Mouse (Mus musculus): ENCODE measurements around the gene Slc22a3. TPM values are rescaled to one million over a fixed set of nuclear protein-coding genes. Genes with fewer than 3 reads are reported as not detected.

The Slc22a3 gene
- polyA plus RNA-seq, 1 experiment from 2014 or later = 2.1 TPM

- Histone ChIP-seq H3K36me3 (no peaks in the 10 kb centered on the region), H3K9ac (0 out of 2 replicates have a peak overlapping the region, but pooled peaks have one; percentile 0), H3K27ac (no peak overlapping the region), H3K4me3 (peak overlapping the region; percentile 39), H3K9me3 (no peaks in the 10 kb centered on the region), H3K4me1 (peaks cover 9% of the 10 kb centered on the region), H3K4me2 (peak overlapping the region; percentile 67), H3K27me3 (peaks cover 51% of the 10 kb centered on the region)
- ATAC-seq (ENCODE audit: insufficient number of reproducible peaks, low FRiP score, low TSS enrichment, low read depth) = no peak
- WGBS = 2% methylated on average over 51 of the region's 65 CpGs
Measured at GRCm38 (mm10) chr17:12506903-12507563, 471 bp downstream of the Slc22a3 start.

DNA sequence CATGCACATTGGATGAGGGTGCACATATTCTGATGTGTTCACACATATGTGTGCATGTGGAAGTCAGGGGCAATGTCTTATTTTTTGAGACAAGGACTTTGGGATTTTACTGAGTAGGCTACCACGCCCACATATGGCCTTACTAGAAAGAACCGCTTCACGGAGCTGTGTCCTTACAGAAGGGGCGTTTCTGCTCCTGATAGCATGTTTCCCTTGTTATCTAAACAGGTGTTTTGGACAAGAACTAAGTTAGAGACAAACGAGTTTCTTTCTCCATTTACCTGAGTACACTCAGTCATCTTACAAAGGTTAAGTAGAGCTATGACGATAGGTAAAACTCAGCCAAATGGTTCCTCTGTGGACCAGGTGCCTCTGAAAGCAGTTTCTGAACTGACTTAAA, 1.8 kb downstream of the Slc22a3 start:
- ATAC-seq (ENCODE audit: insufficient number of reproducible peaks, low FRiP score, low TSS enrichment, low read depth) = no peak
- no peaks in the 10 kb centered on the region for H3K9me3 ChIP-seq
- H3K36me3 ChIP-seq = no peaks in the 10 kb centered on the region
- peaks cover 51% of the 10 kb centered on the region for H3K27me3 ChIP-seq
- no peak overlapping the region for H3K9ac ChIP-seq
- 76% methylated on average over 6 of the region's 6 CpGs for WGBS
- no peak overlapping the region for H3K4me2 ChIP-seq
- peaks cover 9% of the 10 kb centered on the region for H3K4me1 ChIP-seq
- no peak overlapping the region for H3K27ac ChIP-seq
- H3K4me3 ChIP-seq = no peak overlapping the region

GRCm38 (mm10) chr17:12499426-12499825, 8.1 kb downstream of the Slc22a3 start:
- H3K36me3 ChIP-seq = no peaks in the 10 kb centered on the region
- no peak overlapping the region for H3K4me2 ChIP-seq
- no peak overlapping the region for H3K9ac ChIP-seq
- 80% methylated on average over 8 of the region's 8 CpGs for WGBS
- no peak overlapping the region for H3K27ac ChIP-seq
- H3K27me3 ChIP-seq = peaks cover 8% of the 10 kb centered on the region
- no peaks in the 10 kb centered on the region for H3K4me1 ChIP-seq
- H3K9me3 ChIP-seq = no peaks in the 10 kb centered on the region
- ATAC-seq (ENCODE audit: insufficient number of reproducible peaks, low FRiP score, low TSS enrichment, low read depth) = no peak
- H3K4me3 ChIP-seq = no peak overlapping the region

DNA sequence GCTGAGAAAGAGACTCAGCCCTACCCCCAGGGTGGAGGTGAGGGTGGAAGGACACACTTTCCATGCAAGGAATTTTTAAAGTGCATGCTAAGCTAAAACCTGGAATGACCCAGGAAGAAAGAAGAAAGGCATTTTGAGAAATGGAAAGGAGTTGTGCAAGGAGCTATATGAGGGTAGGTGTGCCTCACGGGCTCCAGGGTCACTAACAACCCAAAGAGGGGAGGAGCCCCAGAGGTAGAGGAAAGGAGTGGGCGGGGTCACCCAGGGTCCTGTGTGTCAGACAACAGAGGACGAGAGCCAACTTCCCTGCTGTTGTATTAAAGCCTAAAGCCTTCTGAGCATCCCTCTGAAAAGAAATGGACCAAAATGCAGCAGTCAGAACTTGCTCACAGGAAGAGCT, 11.9 kb downstream of the Slc22a3 start:
- no peaks in the 10 kb centered on the region for H3K9me3 ChIP-seq
- H3K4me2 ChIP-seq = no peak overlapping the region
- H3K27me3 ChIP-seq = no peaks in the 10 kb centered on the region
- H3K36me3 ChIP-seq = no peaks in the 10 kb centered on the region
- no peak overlapping the region for H3K27ac ChIP-seq
- WGBS = 45% methylated on average over 3 of the region's 3 CpGs
- ATAC-seq (ENCODE audit: insufficient number of reproducible peaks, low FRiP score, low TSS enrichment, low read depth) = no peak
- no peak overlapping the region for H3K4me3 ChIP-seq
- no peaks in the 10 kb centered on the region for H3K4me1 ChIP-seq
- H3K9ac ChIP-seq = no peak overlapping the region

DNA sequence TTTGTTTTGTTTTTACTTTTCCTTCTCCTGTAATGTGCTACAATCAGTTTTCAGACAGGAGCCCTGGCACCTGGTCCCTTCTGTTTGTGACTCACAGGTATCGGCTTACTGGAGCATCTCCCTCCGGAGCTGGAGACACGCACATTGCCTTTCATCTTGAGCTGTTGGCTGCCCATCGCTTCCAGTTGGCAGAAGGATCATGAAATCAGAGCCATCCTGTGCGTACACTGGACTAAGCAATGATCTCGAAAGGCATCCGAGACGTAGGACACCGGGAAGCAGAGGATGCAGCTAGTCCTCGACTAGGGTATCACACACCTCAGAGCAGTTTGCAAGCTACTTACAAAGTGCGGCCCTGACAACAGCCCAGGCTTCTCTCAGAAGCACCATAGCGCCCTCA, 15.9 kb downstream of the Slc22a3 start:
- Histone ChIP-seq H3K4me1 (no peaks in the 10 kb centered on the region), H3K4me2 (no peak overlapping the region), H3K4me3 (no peak overlapping the region), H3K9me3 (no peaks in the 10 kb centered on the region), H3K9ac (no peak overlapping the region), H3K27me3 (no peaks in the 10 kb centered on the region), H3K36me3 (no peaks in the 10 kb centered on the region), H3K27ac (no peak overlapping the region)
- WGBS = 78% methylated on average over 12 of the region's 12 CpGs
- no peak for ATAC-seq (ENCODE audit: insufficient number of reproducible peaks, low FRiP score, low TSS enrichment, low read depth)

DNA sequence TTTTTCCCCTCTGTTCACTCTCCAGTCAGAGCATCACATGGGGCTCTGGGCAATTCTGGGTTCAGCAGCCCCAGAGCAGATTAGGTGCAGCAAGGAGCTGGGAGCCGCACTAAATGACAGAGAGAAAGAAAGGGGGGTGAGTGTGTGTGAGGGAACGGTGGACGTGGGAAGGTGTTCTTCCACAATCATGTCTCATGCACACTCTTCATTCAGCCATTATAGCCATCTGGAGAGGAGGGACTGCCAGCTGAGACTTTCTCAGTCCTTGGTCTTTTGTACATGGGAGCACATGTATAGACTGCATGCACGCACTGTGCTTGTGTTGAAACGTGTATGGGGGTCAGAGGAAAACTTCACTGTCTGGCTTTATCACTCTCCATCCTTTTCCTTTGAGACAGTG, 17.6 kb downstream of the Slc22a3 start:
- H3K4me2 ChIP-seq = no peak overlapping the region
- no peak overlapping the region for H3K27ac ChIP-seq
- ATAC-seq (ENCODE audit: insufficient number of reproducible peaks, low FRiP score, low TSS enrichment, low read depth) = no peak
- no peaks in the 10 kb centered on the region for H3K9me3 ChIP-seq
- no peak overlapping the region for H3K9ac ChIP-seq
- no peak overlapping the region for H3K4me3 ChIP-seq
- H3K27me3 ChIP-seq = no peaks in the 10 kb centered on the region
- 75% methylated on average over 5 of the region's 5 CpGs for whole genome bisulfite sequencing
- H3K36me3 ChIP-seq = no peaks in the 10 kb centered on the region
- no peaks in the 10 kb centered on the region for H3K4me1 ChIP-seq

GRCm38 (mm10) chr17:12485657-12486056, 21.8 kb downstream of the Slc22a3 start:
- Histone ChIP-seq H3K27ac (no peak overlapping the region), H3K36me3 (no peaks in the 10 kb centered on the region), H3K27me3 (no peaks in the 10 kb centered on the region), H3K4me3 (no peak overlapping the region), H3K4me2 (no peak overlapping the region), H3K9ac (no peak overlapping the region), H3K4me1 (no peaks in the 10 kb centered on the region), H3K9me3 (no peaks in the 10 kb centered on the region)
- ATAC-seq (ENCODE audit: insufficient number of reproducible peaks, low FRiP score, low TSS enrichment, low read depth) = no peak
- WGBS = 83% methylated on average over 3 of the region's 3 CpGs

- H3K27ac ChIP-seq = no peak overlapping the region
- no peak overlapping the region for H3K4me2 ChIP-seq
- no peaks in the 10 kb centered on the region for H3K27me3 ChIP-seq
- H3K9me3 ChIP-seq = no peaks in the 10 kb centered on the region
- H3K4me1 ChIP-seq = no peaks in the 10 kb centered on the region
- H3K4me3 ChIP-seq = no peak overlapping the region
- no peaks in the 10 kb centered on the region for H3K36me3 ChIP-seq
- 52% methylated on average over 2 of the region's 2 CpGs for WGBS
- H3K9ac ChIP-seq = no peak overlapping the region
- ATAC-seq (ENCODE audit: insufficient number of reproducible peaks, low FRiP score, low TSS enrichment, low read depth) = no peak
Measured at GRCm38 (mm10) chr17:12479416-12479815, 28.1 kb downstream of the Slc22a3 start.

DNA sequence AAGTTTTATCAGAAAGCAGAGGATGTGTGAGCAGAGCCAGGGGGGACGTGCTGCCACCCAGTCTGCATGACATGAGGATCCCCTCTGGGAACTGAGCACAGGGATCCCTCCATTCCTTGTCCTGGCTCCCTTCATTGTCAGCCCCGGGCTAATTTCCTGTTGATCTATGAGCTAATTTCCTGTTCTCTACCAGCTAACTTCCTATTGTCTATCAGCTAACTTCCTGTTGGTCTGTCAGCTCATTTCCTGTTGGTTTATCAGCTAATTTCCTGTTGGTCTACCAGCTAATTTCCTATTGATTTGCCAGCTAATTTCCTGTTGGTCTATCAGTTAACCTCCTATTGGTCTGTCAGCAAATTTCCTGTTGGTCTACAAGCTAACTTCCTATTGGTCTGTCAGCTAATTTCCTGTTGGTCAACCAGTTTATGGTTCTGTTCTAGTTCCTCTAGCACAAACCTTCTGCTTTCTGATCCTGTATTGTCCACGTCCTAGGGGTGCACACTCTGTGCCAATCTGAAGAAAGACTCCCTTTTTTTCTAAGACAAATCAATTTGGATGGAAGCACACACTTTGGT, 32.9 kb downstream of the Slc22a3 start:
- Histone ChIP-seq H3K4me1 (no peaks in the 10 kb centered on the region), H3K9ac (no peak overlapping the region), H3K4me2 (no peak overlapping the region), H3K4me3 (no peak overlapping the region), H3K27me3 (no peaks in the 10 kb centered on the region), H3K27ac (no peak overlapping the region), H3K9me3 (no peaks in the 10 kb centered on the region), H3K36me3 (no peaks in the 10 kb centered on the region)
- no peak for ATAC-seq (ENCODE audit: insufficient number of reproducible peaks, low FRiP score, low TSS enrichment, low read depth)
- WGBS = 76% methylated on average over 3 of the region's 3 CpGs

DNA sequence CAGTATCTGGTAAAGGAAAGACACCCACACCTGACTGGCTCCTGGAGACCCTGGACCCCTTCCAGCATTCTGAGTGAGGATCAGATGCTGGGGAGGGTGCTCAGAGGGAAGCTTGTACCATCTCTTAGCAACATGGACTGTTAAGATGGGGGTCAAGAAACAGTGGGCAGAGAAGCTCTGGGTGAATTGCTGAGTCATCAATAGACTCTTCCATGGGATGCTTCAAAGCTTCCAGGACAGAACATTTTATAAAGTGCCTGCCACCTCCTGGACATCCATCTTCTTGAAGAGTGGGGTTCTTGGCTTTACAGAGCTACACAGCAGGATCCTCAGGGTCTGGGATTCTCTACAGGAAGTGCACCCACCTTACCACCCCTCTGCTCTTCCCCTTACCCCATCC, 35.0 kb downstream of the Slc22a3 start:
- no peak overlapping the region for H3K4me3 ChIP-seq
- no peaks in the 10 kb centered on the region for H3K4me1 ChIP-seq
- H3K27me3 ChIP-seq = no peaks in the 10 kb centered on the region
- ATAC-seq (ENCODE audit: insufficient number of reproducible peaks, low FRiP score, low TSS enrichment, low read depth) = no peak
- H3K36me3 ChIP-seq = no peaks in the 10 kb centered on the region
- H3K9ac ChIP-seq = no peak overlapping the region
- H3K27ac ChIP-seq = no peak overlapping the region
- no peaks in the 10 kb centered on the region for H3K9me3 ChIP-seq
- H3K4me2 ChIP-seq = no peak overlapping the region

GRCm38 (mm10) chr17:12468745-12469144, 38.8 kb downstream of the Slc22a3 start:
- no peak overlapping the region for H3K9ac ChIP-seq
- no peak overlapping the region for H3K27ac ChIP-seq
- no peaks in the 10 kb centered on the region for H3K27me3 ChIP-seq
- H3K4me1 ChIP-seq = no peaks in the 10 kb centered on the region
- no peak overlapping the region for H3K4me3 ChIP-seq
- H3K36me3 ChIP-seq = no peaks in the 10 kb centered on the region
- no peak overlapping the region for H3K4me2 ChIP-seq
- ATAC-seq (ENCODE audit: insufficient number of reproducible peaks, low FRiP score, low TSS enrichment, low read depth) = no peak
- H3K9me3 ChIP-seq = no peaks in the 10 kb centered on the region
- WGBS = 72% methylated on average over 5 of the region's 5 CpGs

- no peak overlapping the region for H3K4me2 ChIP-seq
- ATAC-seq (ENCODE audit: insufficient number of reproducible peaks, low FRiP score, low TSS enrichment, low read depth) = no peak
Measured at GRCm38 (mm10) chr17:12467642-12468041, 39.9 kb downstream of the Slc22a3 start.

More at GRCm38 (mm10) chr17:12467642-12468041, 39.9 kb downstream of the Slc22a3 start:
- 57% methylated on average over 3 of the region's 3 CpGs for WGBS
- H3K36me3 ChIP-seq = no peaks in the 10 kb centered on the region
- H3K27me3 ChIP-seq = no peaks in the 10 kb centered on the region
- H3K9ac ChIP-seq = no peak overlapping the region
- H3K4me3 ChIP-seq = no peak overlapping the region
- H3K4me1 ChIP-seq = no peaks in the 10 kb centered on the region
- no peak overlapping the region for H3K27ac ChIP-seq
- H3K9me3 ChIP-seq = no peaks in the 10 kb centered on the region
